Mouse (Mus musculus): ENCODE data around the gene Scg3. TPM values are rescaled to one million over a fixed set of nuclear protein-coding genes. Genes with fewer than 3 reads are reported as not detected.

Scg3 gene
- polyA plus RNA-seq, 1 experiment from 2014 or later: 2.2 TPM

DNA sequence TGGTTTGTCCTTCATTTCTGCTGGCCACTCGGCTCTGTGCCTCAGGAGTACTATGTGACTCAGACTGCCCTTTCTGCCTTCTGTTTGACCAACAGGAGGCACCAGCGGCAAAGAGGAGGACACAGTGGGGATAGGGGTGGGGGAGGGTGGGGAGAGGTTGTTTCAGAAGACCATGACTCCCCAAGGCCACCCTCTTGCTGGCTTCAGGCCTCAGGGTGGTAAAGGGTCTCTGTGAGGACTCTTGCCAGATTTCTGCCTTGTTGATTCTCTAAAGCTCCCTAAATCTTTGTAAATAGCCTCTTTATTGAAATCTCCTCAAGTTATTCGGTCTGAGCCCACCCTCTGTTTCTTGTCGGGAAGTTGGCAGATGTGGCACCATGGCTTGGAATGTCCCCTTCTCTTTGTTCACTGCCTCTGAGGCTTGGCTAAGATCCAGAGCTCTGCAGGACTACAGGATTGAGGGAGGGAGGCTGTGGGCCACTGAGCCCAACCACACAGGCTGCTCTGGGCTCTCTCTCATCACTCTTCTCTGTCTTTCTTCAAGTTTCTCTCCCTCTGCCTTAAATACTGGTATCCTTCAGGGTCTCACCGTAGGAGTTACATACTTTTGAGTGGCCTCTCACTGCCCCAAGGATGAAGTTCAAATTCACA lies 84.5 kb downstream of the Scg3 start:
- H3K4me1 ChIP-seq: peaks cover 13% of the 10 kb centered on the region
- H3K9me3 ChIP-seq: no peaks in the 10 kb centered on the region
- peaks cover 3% of the 10 kb centered on the region; the same call in 1 of the 2 replicates for H3K36me3 ChIP-seq
- no peak overlapping the region for H3K4me3 ChIP-seq
- no peaks in the 10 kb centered on the region for H3K27me3 ChIP-seq
- no peak overlapping the region for H3K4me2 ChIP-seq
- no peak overlapping the region for H3K9ac ChIP-seq
- ATAC-seq (ENCODE audit: insufficient number of reproducible peaks, insufficient read depth, low FRiP score, low TSS enrichment, low read depth): peak; percentile 67; the same call in 1 of the 2 replicates
- peak overlapping the region; percentile 22; the same call in 1 of the 2 replicates for H3K27ac ChIP-seq
- WGBS: 44% methylated on average over 5 of the region's 5 CpGs

DNA sequence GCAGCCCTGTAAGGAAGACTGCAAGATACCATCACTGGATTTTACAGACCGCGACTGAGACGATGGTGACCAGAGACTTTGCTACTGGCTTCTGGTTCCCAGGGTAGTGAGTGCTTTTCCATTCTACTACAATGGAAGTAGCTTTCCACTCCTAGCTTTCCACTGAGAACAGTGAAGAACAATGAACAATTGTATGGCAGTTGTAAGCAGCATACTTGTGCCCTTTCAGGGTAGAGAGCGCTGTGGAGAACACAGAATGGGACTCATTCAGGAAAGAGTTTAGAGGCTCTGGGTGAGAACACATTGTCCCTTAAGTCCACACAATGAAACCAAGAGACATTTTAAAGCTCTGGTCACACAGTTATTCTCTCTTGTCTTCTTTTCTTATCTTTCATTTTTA lies 86.3 kb downstream of the Scg3 start:
- ATAC-seq (ENCODE audit: insufficient number of reproducible peaks, insufficient read depth, low FRiP score, low TSS enrichment, low read depth): no peak
- Histone ChIP-seq H3K27ac (no peak overlapping the region), H3K36me3 (peaks cover 4% of the 10 kb centered on the region; the same call in 1 of the 2 replicates), H3K27me3 (no peaks in the 10 kb centered on the region), H3K9me3 (no peaks in the 10 kb centered on the region), H3K4me3 (no peak overlapping the region), H3K4me1 (peaks cover 13% of the 10 kb centered on the region), H3K9ac (no peak overlapping the region), H3K4me2 (no peak overlapping the region)
- WGBS: 64% methylated on average over 4 of the region's 4 CpGs

DNA sequence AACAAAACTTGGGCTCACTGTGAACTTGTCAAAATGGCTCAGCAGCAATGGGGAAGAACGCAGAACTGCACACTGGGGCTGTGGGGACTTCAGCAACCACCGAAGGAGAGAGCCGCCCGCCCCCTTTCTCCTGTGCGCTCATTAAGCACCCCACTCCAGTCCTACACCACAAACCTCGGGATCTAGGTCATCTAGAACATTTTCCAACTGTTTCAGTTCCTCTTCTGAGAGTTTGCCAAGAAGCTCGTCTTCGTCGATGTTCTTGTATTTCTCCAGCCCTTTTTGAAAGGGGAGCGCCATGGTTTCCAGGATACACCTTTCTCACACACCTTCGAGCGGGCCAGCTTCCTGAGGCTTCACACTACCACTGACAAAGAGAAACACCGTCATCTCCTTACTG lies 86.8 kb downstream of the Scg3 start:
- Histone ChIP-seq H3K27me3 (no peaks in the 10 kb centered on the region), H3K4me3 (no peak overlapping the region), H3K4me2 (no peak overlapping the region), H3K4me1 (peaks cover 13% of the 10 kb centered on the region), H3K9ac (no peak overlapping the region), H3K27ac (no peak overlapping the region), H3K36me3 (peaks cover 8% of the 10 kb centered on the region; the same call in 1 of the 2 replicates), H3K9me3 (no peaks in the 10 kb centered on the region)
- ATAC-seq (ENCODE audit: insufficient number of reproducible peaks, insufficient read depth, low FRiP score, low TSS enrichment, low read depth): no peak
- 90% methylated on average over 13 of the region's 13 CpGs for WGBS

GRCm38 (mm10) chr9:75593481-75593880 lies 90.4 kb downstream of the Scg3 start:
- WGBS: 80% methylated on average over 5 of the region's 5 CpGs
- Histone ChIP-seq H3K36me3 (peaks cover 17% of the 10 kb centered on the region; the same call in 1 of the 2 replicates), H3K4me2 (no peak overlapping the region), H3K9me3 (no peaks in the 10 kb centered on the region), H3K4me1 (no peaks in the 10 kb centered on the region), H3K4me3 (no peak overlapping the region), H3K27ac (no peak overlapping the region), H3K9ac (no peak overlapping the region), H3K27me3 (no peaks in the 10 kb centered on the region)
- no peak for ATAC-seq (ENCODE audit: insufficient number of reproducible peaks, insufficient read depth, low FRiP score, low TSS enrichment, low read depth)

Other genes with a start within 250 kb of the Scg3 start
- gene Leo1, start 242.5 kb downstream of the Scg3 start, polyA plus RNA-seq (2015; fragmentation: Nextera tagmentation; extraction: Ambion mirVana): 51.0 and 51.1 TPM in 2 replicates
- 110 and 137 TPM in 2 replicates for gene Tmod3, start 124.4 kb downstream of the Scg3 start, polyA plus RNA-seq (2015; fragmentation: Nextera tagmentation; extraction: Ambion mirVana)
- 19.8 and 23.0 TPM in 2 replicates for gene Tmod2, start 72.7 kb downstream of the Scg3 start, polyA plus RNA-seq (2015; fragmentation: Nextera tagmentation; extraction: Ambion mirVana)
- 32.8 and 37.3 TPM in 2 replicates for gene Lysmd2, start 58.3 kb downstream of the Scg3 start, polyA plus RNA-seq (2015; fragmentation: Nextera tagmentation; extraction: Ambion mirVana)
- gene Bmp5, start 91.3 kb upstream of the Scg3 start, polyA plus RNA-seq (2015; fragmentation: Nextera tagmentation; extraction: Ambion mirVana): 9.0 and 13.1 TPM in 2 replicates

Data from embryonic facial prominence, embryonic 13.5 days (tissue).